Mouse (Mus musculus) G1E-ER4 (cell line): ENCODE results near the gene Spint2. TPM values are rescaled to one million over a fixed set of nuclear protein-coding genes. Genes with fewer than 3 reads are reported as not detected.

Experiments
- GATA1 ChIP-seq: IDR thresholded peaks from one replicate; pipeline ENCODE4 v1.8.0; 2012; ENCODE audit warnings: low read length, inconsistent platforms
- polyA plus RNA-seq: library from polyadenylated mRNA; stranded (reverse); fragments of >175 nt; gene quantifications from 2 replicates; pipeline ENCODE4 v1.2.3, GENCODE M21; 2012

Gene Spint2
- polyA plus RNA-seq, 1 experiment, result 112 TPM

GRCm38 (mm10) chr7:29211415-29212198, 70.1 kb downstream of the Spint2 start:
- TF ChIP-seq GATA1, result no peak

Other genes with a start within 250 kb of the Spint2 start
- gene Ryr1, start 156.7 kb downstream of the Spint2 start, polyA plus RNA-seq, result 0.02 TPM in 1 of 2 replicates, not detected in the other
- gene Rasgrp4, start 147.1 kb downstream of the Spint2 start, polyA plus RNA-seq, result 1.8 and 1.9 TPM in 2 replicates
- 75.9 and 77.6 TPM in 2 replicates for gene Fam98c, start 125.7 kb downstream of the Spint2 start, polyA plus RNA-seq
- 0.17 and 0.27 TPM in 2 replicates for gene Ggn, start 111.7 kb downstream of the Spint2 start, polyA plus RNA-seq
- gene Spred3, start 111.5 kb downstream of the Spint2 start, polyA plus RNA-seq, result 0.72 and 1.1 TPM in 2 replicates
- gene Psmd8, start 101.2 kb downstream of the Spint2 start, polyA plus RNA-seq, result 131 and 197 TPM in 2 replicates
- not detected in 2 replicates for gene Catsperg1, start 67.9 kb downstream of the Spint2 start, polyA plus RNA-seq
- not detected in 2 replicates for gene Kcnk6, start 49.4 kb downstream of the Spint2 start, polyA plus RNA-seq
- gene Yif1b, start 43.6 kb downstream of the Spint2 start, polyA plus RNA-seq, result 342 and 349 TPM in 2 replicates
- 0.05 TPM in 1 of 2 replicates, not detected in the other for gene 2200002D01Rik, start 33.4 kb downstream of the Spint2 start, polyA plus RNA-seq
- gene Ppp1r14a, start 7.4 kb upstream of the Spint2 start, polyA plus RNA-seq, result 0.18 and 0.19 TPM in 2 replicates
- 65.2 and 76.7 TPM in 2 replicates for gene Dpf1, start 22.0 kb upstream of the Spint2 start, polyA plus RNA-seq
- 192 and 247 TPM in 2 replicates for gene Sipa1l3, start 236.7 kb upstream of the Spint2 start, polyA plus RNA-seq